Mouse (Mus musculus) kidney, postnatal 0 days (tissue): ENCODE measurements around the gene Col17a1. TPM values are rescaled to one million over a fixed set of nuclear protein-coding genes. Genes with fewer than 3 reads are reported as not detected.
A peak's percentile ranks its signal among the peaks of the same experiment; 100 is the strongest.

Experiments used
- ATAC-seq: fragments of 200-750 bp; cut with Nextera tagmentation; replicated peaks from 2 replicates; pipeline ENCODE4 v1.8.0; 2017; ENCODE audit warnings: low read depth, moderate number of reproducible peaks, moderate TSS enrichment, moderate library complexity; ENCODE audit not compliant: low FRiP score
- DNase-seq: peaks from one replicate; pipeline ENCODE4 v3.0.0-alpha.2; 2016; ENCODE audit warnings: low spot score
- H3K27ac ChIP-seq: fragments of 300-500 bp; sonication (generic); 2 replicates; pipeline ENCODE4 v1.5.1; 2014; ENCODE audit warnings: mild to moderate bottlenecking
- H3K27me3 ChIP-seq: fragments of 300-500 bp; sonication (generic); 2 replicates; pipeline ENCODE4 v1.6.1; 2014; ENCODE audit warnings: low read length, mixed read lengths; ENCODE audit not compliant: insufficient read depth
- H3K36me3 ChIP-seq: fragments of 300-500 bp; sonication (generic); 2 replicates; pipeline ENCODE4 v1.6.1; 2014; ENCODE audit warnings: low read length, mixed read lengths; ENCODE audit not compliant: insufficient read depth
- H3K4me1 ChIP-seq: fragments of 300-500 bp; sonication (generic); replicated peaks from 2 replicates; pipeline ENCODE4 v1.6.1; 2014; ENCODE audit warnings: antibody characterized with exemption, low read length, mixed read lengths; ENCODE audit not compliant: insufficient read depth
- H3K4me2 ChIP-seq: fragments of 300-500 bp; sonication (generic); 2 replicates; pipeline ENCODE4 v1.6.1; 2014; ENCODE audit warnings: mild to moderate bottlenecking, low read length, moderate library complexity, mixed read lengths
- H3K4me3 ChIP-seq: fragments of 300-500 bp; sonication (generic); replicated peaks from 2 replicates; pipeline ENCODE4 v1.5.1; 2014; ENCODE audit warnings: low read depth, low read length
- H3K9ac ChIP-seq: fragments of 300-500 bp; sonication (generic); 2 replicates; pipeline ENCODE4 v1.6.1; 2014; ENCODE audit warnings: low read depth, low read length
- H3K9me3 ChIP-seq: fragments of 300-500 bp; sonication (generic); replicated peaks from 2 replicates; pipeline ENCODE4 v1.6.1; 2016; ENCODE audit warnings: low read length, inconsistent platforms, mixed read lengths
- CTCF ChIP-seq: IDR thresholded peaks from 2 replicates; pipeline ENCODE4 v1.5.1; 2016; ENCODE audit warnings: antibody characterized with exemption, low read depth, mild to moderate bottlenecking, moderate library complexity
- WGBS: fragments of 180-500 bp; shearing (Covaris S2); extraction: QIAGEN DNeasy Blood & Tissue Kit; methylation state at CpG from one replicate; pipeline ENCODE4 v1.1.7; 2014; 5-methylcytosine and 5-hydroxymethylcytosine counted together
- polyA plus RNA-seq: library from polyadenylated mRNA; unstranded; fragments of >200 nt; fragmentation: Nextera tagmentation; extraction: Ambion mirVana; gene quantifications from 2 replicates; pipeline ENCODE4 v1.2.1, GENCODE M21; 2015

Col17a1 gene
- polyA plus RNA-seq, 1 experiment from 2014 or later = 0.43 TPM

DNA sequence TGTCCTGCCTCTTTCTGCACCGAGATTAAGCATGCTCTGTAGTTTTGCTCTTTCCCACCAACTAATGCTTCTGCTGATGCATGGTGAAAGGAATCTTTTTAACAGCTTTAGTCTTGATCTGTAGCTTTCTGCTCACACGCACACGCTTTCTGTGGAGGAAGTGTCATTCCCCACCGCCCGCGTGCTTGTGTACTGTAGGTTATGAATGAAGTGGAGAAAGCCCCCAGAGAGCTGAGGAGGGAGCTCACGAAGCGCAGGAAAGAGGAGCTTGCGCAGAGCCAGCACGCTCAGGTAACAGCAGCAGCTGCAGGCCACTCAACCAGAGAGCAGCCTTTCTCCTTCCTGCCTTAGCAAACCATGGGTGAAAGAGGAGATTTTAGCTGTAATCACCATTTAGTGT, 64.4 kb downstream of the Col17a1 start:
- ATAC-seq (no peak), DNase-seq (no peak)
- H3K9ac ChIP-seq = no peak overlapping the region
- no peaks in the 10 kb centered on the region for H3K4me1 ChIP-seq
- H3K4me2 ChIP-seq = no peak overlapping the region
- H3K9me3 ChIP-seq = no peaks in the 10 kb centered on the region
- WGBS = 87% methylated on average over 10 of the region's 10 CpGs
- H3K36me3 ChIP-seq = peaks cover 35% of the 10 kb centered on the region
- H3K4me3 ChIP-seq = no peak overlapping the region
- no peak overlapping the region for H3K27ac ChIP-seq
- no peak for TF ChIP-seq CTCF
- H3K27me3 ChIP-seq = no peaks in the 10 kb centered on the region

DNA sequence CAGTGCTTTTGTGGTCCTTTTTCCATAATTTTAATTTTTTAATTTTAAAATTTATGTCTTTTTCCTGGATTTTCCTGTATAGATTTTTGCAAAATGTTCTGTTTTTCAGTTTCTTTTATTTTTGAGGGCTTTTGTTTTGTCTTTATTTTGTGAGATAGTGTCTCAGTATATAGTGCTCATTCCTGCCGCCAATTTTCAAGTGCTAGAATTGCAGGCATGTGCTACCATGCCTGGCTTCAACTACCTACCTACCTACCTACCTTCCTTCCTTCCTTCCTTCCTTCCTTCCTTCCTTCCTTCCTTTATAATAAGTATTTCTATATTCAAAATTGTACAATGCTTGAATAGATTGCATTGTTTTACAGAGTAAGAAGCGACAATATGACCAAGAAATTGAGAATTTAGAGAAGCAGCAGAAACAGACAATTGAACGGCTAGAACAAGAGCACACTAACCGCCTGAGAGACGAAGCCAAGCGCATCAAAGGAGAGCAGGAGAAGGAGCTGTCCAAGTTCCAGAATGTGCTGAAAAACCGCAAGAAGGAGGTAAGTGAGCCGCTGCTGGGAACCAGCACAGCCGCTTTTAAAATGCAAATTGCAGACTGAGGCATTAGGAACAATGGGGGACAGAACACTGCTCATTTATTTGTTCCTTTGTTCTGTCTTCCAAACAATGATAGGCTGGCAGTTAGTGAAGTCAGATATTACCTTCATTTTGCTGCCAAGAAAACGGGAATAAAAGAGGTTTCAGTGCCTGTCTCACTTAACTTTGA, 66.8 kb downstream of the Col17a1 start:
- Histone ChIP-seq H3K36me3 (peaks cover 50% of the 10 kb centered on the region), H3K27me3 (no peaks in the 10 kb centered on the region), H3K4me3 (no peak overlapping the region), H3K4me2 (no peak overlapping the region), H3K4me1 (no peaks in the 10 kb centered on the region), H3K27ac (no peak overlapping the region), H3K9me3 (no peaks in the 10 kb centered on the region), H3K9ac (no peak overlapping the region)
- 61% methylated on average over 10 of the region's 10 CpGs for WGBS
- TF ChIP-seq CTCF = no peak
- DNase-seq = no peak
- ATAC-seq = no peak

DNA sequence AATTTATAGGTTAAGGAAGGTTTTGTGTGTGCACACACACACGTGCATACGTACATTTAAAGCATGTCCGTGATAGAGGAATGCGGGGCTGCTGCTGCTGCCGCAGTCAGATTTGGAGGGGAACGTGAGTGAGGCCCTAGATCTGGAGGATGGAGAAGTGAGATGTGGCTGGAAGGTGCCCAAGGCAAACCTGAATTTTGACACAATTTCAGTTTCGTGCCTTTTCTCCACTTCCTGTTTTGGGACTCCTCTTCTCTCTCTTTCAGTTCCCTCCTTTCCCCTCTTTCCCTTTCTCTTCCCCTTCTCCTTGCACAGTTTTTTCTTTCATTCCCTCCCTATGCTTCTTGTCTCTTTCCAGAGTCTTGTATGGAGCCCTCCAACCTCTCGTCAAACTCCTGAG, 70.4 kb downstream of the Col17a1 start:
- Histone ChIP-seq H3K36me3 (peaks cover 57% of the 10 kb centered on the region), H3K9me3 (no peaks in the 10 kb centered on the region), H3K27me3 (no peaks in the 10 kb centered on the region), H3K9ac (no peak overlapping the region), H3K4me3 (no peak overlapping the region), H3K4me2 (no peak overlapping the region), H3K4me1 (no peaks in the 10 kb centered on the region), H3K27ac (no peak overlapping the region)
- ATAC-seq = no peak
- 82% methylated on average over 8 of the region's 8 CpGs for WGBS
- no peak for TF ChIP-seq CTCF
- no peak for DNase-seq

DNA sequence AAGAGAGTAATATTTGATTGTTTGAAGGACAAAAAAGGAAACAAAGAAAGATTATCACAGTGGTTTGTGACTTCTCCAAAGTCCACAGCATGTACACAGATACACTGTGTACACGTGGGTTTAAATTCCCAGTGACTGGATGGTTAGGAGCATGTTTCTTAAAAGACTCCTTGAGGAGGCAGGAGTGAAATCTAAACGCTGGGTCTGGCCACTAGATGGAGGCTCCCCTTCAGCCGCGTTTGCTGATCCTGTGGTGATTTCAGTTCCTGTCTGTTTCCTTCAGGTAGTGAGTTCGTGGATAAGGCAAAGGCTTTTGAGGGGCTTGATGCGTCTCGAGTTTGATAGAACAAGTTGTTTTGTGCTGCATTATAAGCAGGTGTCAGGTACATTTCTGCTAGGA, 78.5 kb downstream of the Col17a1 start:
- no peak overlapping the region for H3K4me2 ChIP-seq
- H3K9me3 ChIP-seq = no peaks in the 10 kb centered on the region
- no peak overlapping the region for H3K27ac ChIP-seq
- ATAC-seq (no peak), DNase-seq (peak; percentile 14)
- peak; percentile 42; the same call in 1 of the 2 replicates for TF ChIP-seq CTCF
- no peaks in the 10 kb centered on the region for H3K27me3 ChIP-seq
- no peaks in the 10 kb centered on the region for H3K4me1 ChIP-seq
- H3K4me3 ChIP-seq = no peak overlapping the region
- no peak overlapping the region for H3K9ac ChIP-seq
- WGBS = 58% methylated on average over 7 of the region's 7 CpGs
- peaks cover 38% of the 10 kb centered on the region for H3K36me3 ChIP-seq

DNA sequence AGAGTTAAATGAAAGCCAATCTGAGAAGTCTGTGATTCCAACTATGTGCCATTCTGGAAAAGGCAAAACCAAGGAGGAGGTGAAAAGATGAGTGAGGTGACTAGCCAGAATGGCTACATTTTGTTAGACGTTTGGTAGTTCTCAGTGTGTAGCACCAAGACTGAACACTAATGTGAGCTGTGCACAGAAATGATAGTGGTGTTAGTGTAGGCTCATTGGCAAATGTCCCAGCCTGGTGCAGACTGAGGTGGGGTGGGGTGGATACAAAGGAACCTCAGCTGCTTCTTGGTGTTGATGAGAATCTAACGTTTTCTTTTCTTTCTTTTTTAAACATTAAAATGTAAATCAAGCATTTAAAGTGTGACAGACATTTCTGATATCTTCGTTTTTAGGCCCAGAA, 83.4 kb downstream of the Col17a1 start:
- no peak for TF ChIP-seq CTCF
- no peak overlapping the region for H3K27ac ChIP-seq
- ATAC-seq = no peak
- no peak overlapping the region for H3K4me3 ChIP-seq
- H3K4me2 ChIP-seq = no peak overlapping the region
- no peaks in the 10 kb centered on the region for H3K4me1 ChIP-seq
- H3K27me3 ChIP-seq = no peaks in the 10 kb centered on the region
- DNase-seq = no peak
- 53% methylated on average over 3 of the region's 3 CpGs for WGBS
- no peak overlapping the region for H3K9ac ChIP-seq
- H3K36me3 ChIP-seq = 0 out of 2 replicates have a peak, but pooled peaks cover 8% of the 10 kb centered on the region
- H3K9me3 ChIP-seq = no peaks in the 10 kb centered on the region

Other genes starting within 250 kb of the Col17a1 start
- gene Sh3pxd2a, start 227.7 kb downstream of the Col17a1 start, polyA plus RNA-seq = 4.1 TPM in 2 replicates
- gene Stn1, start 154.6 kb downstream of the Col17a1 start, polyA plus RNA-seq = 31.5 and 33.9 TPM in 2 replicates
- gene Slk, start 112.4 kb downstream of the Col17a1 start, polyA plus RNA-seq = 12.5 and 14.6 TPM in 2 replicates
- 224 and 225 TPM in 2 replicates for gene Sfr1, start 39.6 kb upstream of the Col17a1 start, polyA plus RNA-seq
- gene Gsto1, start 162.9 kb upstream of the Col17a1 start, polyA plus RNA-seq = 150 and 159 TPM in 2 replicates
- gene Gsto2, start 173.4 kb upstream of the Col17a1 start, polyA plus RNA-seq = 1.7 and 1.9 TPM in 2 replicates
- 0.06 and 0.16 TPM in 2 replicates for gene Cfap43, start 227.2 kb upstream of the Col17a1 start, polyA plus RNA-seq
- 10.7 and 12.1 TPM in 2 replicates for gene Itprip, start 227.2 kb upstream of the Col17a1 start, polyA plus RNA-seq
- 0.09 TPM in 1 of 2 replicates, not detected in the other for gene Cfap58, start 245.6 kb upstream of the Col17a1 start, polyA plus RNA-seq